Mouse (Mus musculus): ENCODE measurements at regions not wholly inside any gene's neighbourhood (a gene's known extent, or its start where the extent isn't known, plus 50 kb on each side); places are given as distances from the start of the nearest gene placed in this dataset.

DNA sequence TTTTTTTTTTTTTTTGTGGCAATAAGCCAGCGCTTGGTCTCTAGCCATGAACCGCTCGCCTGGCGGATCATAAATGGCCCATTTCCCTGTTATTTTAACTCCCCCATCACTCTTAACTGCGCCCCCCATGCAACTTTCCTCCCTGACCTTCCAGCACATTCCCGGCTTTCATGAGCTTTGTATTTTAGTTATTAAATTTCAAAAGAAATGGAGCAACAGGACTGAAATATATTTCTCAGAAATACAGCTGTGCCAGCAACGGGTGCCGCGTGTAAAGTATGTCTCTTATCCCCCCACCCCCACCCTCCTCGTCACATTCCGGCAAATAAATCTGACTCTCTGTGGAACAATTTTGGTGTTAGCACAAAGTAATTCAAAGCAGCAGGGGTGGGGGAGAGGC, 83.2 kb upstream of the Tas2r119 start:
- TF ChIP-seq CTCF (IDR thresholded peaks at IDR 0.05; ENCODE audit: borderline replicate concordance, extremely low read depth, insufficient read depth, insufficient read length) (no peak), POLR2A (IDR thresholded peaks at IDR 0.05; ENCODE audit: borderline replicate concordance, extremely low read depth, insufficient read depth, insufficient read length, poor library complexity, severe bottlenecking) (no peak)
